In genomic region chr2:31060787-31061730, GRCm38 (mm10) we compare ENCODE assay signal across 9 mouse cellular contexts.
DNase-seq lines count a peak whose midpoint lies in the region; ATAC-seq lines count a peak whose summit lies in the region.
"Had no signal": no experiment of that assay in that cellular context is flagged by ENCODE, and none has a peak within 500 bp of the region (broad histone marks: within the 10 kb centered on the region; RNA-seq: fewer than 3 reads in every experiment).

No protein-coding gene starts in this region.

- 0 out of 2 replicates have a peak overlapping the region, but pooled peaks have one; percentile 16 for H3K27ac ChIP-seq in hindbrain, embryonic 10.5 days
- no peak overlapping the region for H3K27ac ChIP-seq in hindbrain, embryonic 13.5 days

- no peaks in the 10 kb centered on the region for H3K27me3 ChIP-seq in hindbrain, embryonic 10.5 days (ENCODE audit: insufficient read depth, poor library complexity, severe bottlenecking)
- H3K27me3 ChIP-seq in hindbrain, embryonic 13.5 days, result no peaks in the 10 kb centered on the region

- H3K4me2 ChIP-seq in hindbrain, embryonic 13.5 days, result no peak overlapping the region

- peaks cover 11% of the 10 kb centered on the region for H3K4me1 ChIP-seq in hindbrain, embryonic 10.5 days (replicated peaks)
- peaks cover 6% of the 10 kb centered on the region; the same call in 1 of the 2 replicates for H3K4me1 ChIP-seq in hindbrain, embryonic 13.5 days (replicated peaks)

- ATAC-seq in hindbrain, embryonic 13.5 days (ENCODE audit: low FRiP score), result no peak
- ATAC-seq: forebrain, embryonic 14.5 days had no signal

- DNase-seq in hindbrain, embryonic 10.5 days (ENCODE audit: low spot score), result no peak
- DNase-seq in cerebellum, adult 9-11 months, result peak; percentile 98
- peak; percentile 28 for DNase-seq in lung, postnatal 14 days
- peak; percentile 33 to 45 for DNase-seq in thymus, postnatal 10 days (ENCODE audit: low spot score in 2 of 2)
- DNase-seq in urinary bladder, postnatal 25 days (ENCODE audit: low spot score), result no peak
- no peak for DNase-seq in kidney, postnatal 14 days
- DNase-seq in frontal cortex, postnatal 36 days (ENCODE audit: low spot score in 2 of 2), result no peak

- H3K9me3 ChIP-seq in hindbrain, embryonic 10.5 days, result 0 out of 2 replicates have a peak, but pooled peaks cover 4% of the 10 kb centered on the region
- no peaks in the 10 kb centered on the region for H3K9me3 ChIP-seq in hindbrain, embryonic 13.5 days

- 82% methylated on average over 28 of the region's 28 CpGs for WGBS in hindbrain, embryonic 10.5 days
- 86% methylated on average over 28 of the region's 28 CpGs for WGBS in hindbrain, embryonic 13.5 days

- no peak overlapping the region for H3K4me3 ChIP-seq in hindbrain, embryonic 10.5 days
- no peak overlapping the region for H3K4me3 ChIP-seq in hindbrain, embryonic 13.5 days

- peaks cover 38% of the 10 kb centered on the region for H3K36me3 ChIP-seq in hindbrain, embryonic 10.5 days
- H3K36me3 ChIP-seq in hindbrain, embryonic 13.5 days, result peaks cover 21% of the 10 kb centered on the region

- H3K9ac ChIP-seq in hindbrain, embryonic 13.5 days, result no peak overlapping the region

Comparison
In these comparisons a context has a peak if more than half of its experiments do, and no peak if none do; other contexts are left out.
1. DNase-seq: peak in cerebellum, adult 9-11 months (single experiment), lung, postnatal 14 days (single experiment) and thymus, postnatal 10 days (2 of 2); none in hindbrain, embryonic 10.5 days (single experiment), urinary bladder, postnatal 25 days (single experiment), kidney, postnatal 14 days (single experiment) and frontal cortex, postnatal 36 days (0 of 2).